ENCODE assay signal across 8 mouse cellular contexts in genomic region chr17:4907841-4908571, GRCm38 (mm10).
DNase-seq lines count a peak whose midpoint lies in the region; ATAC-seq and TF ChIP-seq lines count a peak whose summit lies in the region.

No protein-coding gene starts in this region.

- peak overlapping the region; percentile 88 for H3K9ac ChIP-seq in heart, embryonic 11.5 days (ENCODE audit: low read depth, low read length)
- peak overlapping the region; percentile 71 for H3K9ac ChIP-seq in kidney, embryonic 16.5 days (replicated peaks; ENCODE audit: low read length)
- H3K9ac ChIP-seq in liver, adult 2 months (ENCODE audit: low read depth, low read length), result peak overlapping the region; percentile 98

- H3ac ChIP-seq in myocyte (ENCODE audit: control insufficient read depth, insufficient read length), result peak overlapping the region; percentile 50

- peak overlapping the region; percentile 81 for H3K4me2 ChIP-seq in heart, embryonic 11.5 days
- H3K4me2 ChIP-seq in kidney, embryonic 16.5 days (replicated peaks; ENCODE audit: low read depth, low read length), result peak overlapping the region; percentile 59
- peak overlapping the region; percentile 98 for H3K4me2 ChIP-seq in myocyte (ENCODE audit: low read depth)

- under 1% methylated on average over 69 of the region's 85 CpGs for WGBS in heart, embryonic 11.5 days (ENCODE audit: insufficient replicate concordance)
- WGBS in kidney, embryonic 16.5 days, result under 1% methylated on average over 48 of the region's 85 CpGs
- WGBS in liver, adult 2 months, result under 1% methylated on average over 78 of the region's 85 CpGs

- no peaks in the 10 kb centered on the region for H3K27me3 ChIP-seq in heart, embryonic 11.5 days (ENCODE audit: control insufficient read depth, insufficient read depth, low read length)
- H3K27me3 ChIP-seq in kidney, embryonic 16.5 days (ENCODE audit: insufficient read depth, low read length), result no peaks in the 10 kb centered on the region
- no peaks in the 10 kb centered on the region for H3K27me3 ChIP-seq in liver, adult 2 months (ENCODE audit: control insufficient read depth, insufficient read depth, low read length)
- H3K27me3 ChIP-seq in myocyte (ENCODE audit: control insufficient read depth, insufficient read depth, insufficient read length), result peaks cover 15% of the 10 kb centered on the region
- no peaks in the 10 kb centered on the region for H3K27me3 ChIP-seq in splenic B cell, adult 2 months (ENCODE audit: control insufficient read depth, insufficient read depth, low read length, poor library complexity, severe bottlenecking)

- peak; percentile 90 for ATAC-seq in heart, embryonic 11.5 days (replicated peaks; ENCODE audit: insufficient number of reproducible peaks, low FRiP score, low TSS enrichment)
- peak; percentile 97 for ATAC-seq in kidney, embryonic 16.5 days (ENCODE audit: low FRiP score, low TSS enrichment)

- DNase-seq in A20 (ENCODE audit: low read depth, low spot score), result peak; percentile 81
- peak; percentile 79 for DNase-seq in liver, adult 2 months (ENCODE audit: extremely low read depth, low read depth, low spot score)
- peak; percentile 86 for DNase-seq in splenic B cell, adult 2 months (ENCODE audit: low read depth, low spot score)

- H3K4me1 ChIP-seq in bone marrow macrophage, adult 2 months (ENCODE audit: control insufficient read depth, insufficient read depth, low read length), result 0 out of 2 replicates have a peak, but pooled peaks cover 2% of the 10 kb centered on the region
- no peaks in the 10 kb centered on the region for H3K4me1 ChIP-seq in embryonic fibroblast, embryonic 13.5 days (ENCODE audit: control insufficient read depth, insufficient read depth, low read length)
- no peaks in the 10 kb centered on the region for H3K4me1 ChIP-seq in heart, embryonic 11.5 days (ENCODE audit: control insufficient read depth, insufficient read depth, low read length)
- peaks cover 7% of the 10 kb centered on the region for H3K4me1 ChIP-seq in kidney, embryonic 16.5 days (ENCODE audit: insufficient read depth, low read length)
- H3K4me1 ChIP-seq in liver, adult 2 months (ENCODE audit: control insufficient read depth, insufficient read depth, low read length), result no peaks in the 10 kb centered on the region; the same call in 1 of the 2 replicates

- no peaks in the 10 kb centered on the region for H3K36me3 ChIP-seq in heart, embryonic 11.5 days (ENCODE audit: control insufficient read depth, insufficient read depth, low read length)
- no peaks in the 10 kb centered on the region for H3K36me3 ChIP-seq in kidney, embryonic 16.5 days (ENCODE audit: insufficient read depth, low read length)
- no peaks in the 10 kb centered on the region for H3K36me3 ChIP-seq in liver, adult 2 months (ENCODE audit: control insufficient read depth, insufficient read depth, low read length)
- no peaks in the 10 kb centered on the region for H3K36me3 ChIP-seq in myocyte (ENCODE audit: control insufficient read depth, insufficient read depth)
- H3K36me3 ChIP-seq in splenic B cell, adult 2 months (ENCODE audit: control insufficient read depth, insufficient read depth, low read length, poor library complexity, severe bottlenecking), result no peaks in the 10 kb centered on the region

- peak overlapping the region; percentile 90 for H3K27ac ChIP-seq in bone marrow macrophage, adult 2 months (ENCODE audit: insufficient read depth, low read depth, low read length)
- H3K27ac ChIP-seq in embryonic fibroblast, embryonic 13.5 days (ENCODE audit: insufficient read depth, low read length), result peak overlapping the region; percentile 97
- H3K27ac ChIP-seq in heart, embryonic 11.5 days (ENCODE audit: low read depth, low read length), result peak overlapping the region; percentile 99
- H3K27ac ChIP-seq in kidney, embryonic 16.5 days (ENCODE audit: low read length), result peak overlapping the region; percentile 99
- peak overlapping the region; percentile 90 for H3K27ac ChIP-seq in liver, adult 2 months (replicated peaks; ENCODE audit: insufficient read depth, low read depth, low read length)

- peak overlapping the region; percentile 71 for H3K4me3 ChIP-seq in bone marrow macrophage, adult 2 months (ENCODE audit: insufficient read depth, low read length)
- peak overlapping the region; percentile 58 for H3K4me3 ChIP-seq in embryonic fibroblast, embryonic 13.5 days (ENCODE audit: insufficient read depth, low read length)
- H3K4me3 ChIP-seq in heart, embryonic 11.5 days (ENCODE audit: low read depth, low read length), result peak overlapping the region; percentile 59
- H3K4me3 ChIP-seq in kidney, embryonic 16.5 days (ENCODE audit: low read length), result peak overlapping the region; percentile 68
- peak overlapping the region; percentile 72 for H3K4me3 ChIP-seq in liver, adult 2 months (ENCODE audit: insufficient read depth, low read depth, low read length)
- peak overlapping the region; percentile 45 for H3K4me3 ChIP-seq in myocyte

- H3K9me3 ChIP-seq in heart, embryonic 11.5 days (replicated peaks; ENCODE audit: control insufficient read depth, low read length), result no peaks in the 10 kb centered on the region
- H3K9me3 ChIP-seq in kidney, embryonic 16.5 days (ENCODE audit: low read length), result no peaks in the 10 kb centered on the region

- no peak for TF ChIP-seq CTCF in bone marrow macrophage, adult 2 months (IDR thresholded peaks at IDR 0.05; ENCODE audit: low read depth, low read length)
- TF ChIP-seq CTCF in embryonic fibroblast, embryonic 13.5 days (IDR thresholded peaks at IDR 0.05; ENCODE audit: borderline replicate concordance, insufficient read depth, low read length), result no peak
- TF ChIP-seq CTCF in liver, adult 2 months (IDR thresholded peaks at IDR 0.05; ENCODE audit: low read depth, low read length), result no peak

- no peak for TF ChIP-seq POLR2A in bone marrow macrophage, adult 2 months (IDR thresholded peaks at IDR 0.05; ENCODE audit: borderline replicate concordance, low read depth, low read length)
- TF ChIP-seq POLR2A in embryonic fibroblast, embryonic 13.5 days (IDR thresholded peaks at IDR 0.05; ENCODE audit: low read depth, low read length), result peak; percentile 64
- TF ChIP-seq POLR2A in liver, adult 2 months (IDR thresholded peaks at IDR 0.05; ENCODE audit: extremely low read depth, insufficient read depth, low read length), result peak; percentile 34; the same call in 1 of the 2 replicates
- peak; percentile 81 for TF ChIP-seq POLR2A in myocyte (IDR thresholded peaks at IDR 0.05; ENCODE audit: insufficient read length, low read depth)

- no peaks in the 10 kb centered on the region for H3K79me2 ChIP-seq in liver, adult 2 months (ENCODE audit: control insufficient read depth, insufficient read depth, low read length)
- H3K79me2 ChIP-seq in myocyte (ENCODE audit: control insufficient read depth, insufficient read depth), result no peaks in the 10 kb centered on the region

TF ChIP-seq in myocyte, 11 proteins besides CTCF, POLR2A, EP300 and RAD21:
- TF ChIP-seq CEBPB (IDR thresholded peaks at IDR 0.05; ENCODE audit: insufficient read depth, poor library complexity, severe bottlenecking), result no peak
- no peak for TF ChIP-seq USF1 (IDR thresholded peaks at IDR 0.05; ENCODE audit: low read depth)
- no peak for TF ChIP-seq TCF3 (IDR thresholded peaks at IDR 0.05; ENCODE audit: insufficient read length, low read depth)
- peak in 1 of 3 experiments; percentile 18 for TF ChIP-seq MYOG (IDR thresholded peaks at IDR 0.05; ENCODE audit: control insufficient read depth in 1 of 3, insufficient read depth in 1 of 3, insufficient read length in 2 of 3, low read depth in 2 of 3)
- TF ChIP-seq TCF12 (IDR thresholded peaks at IDR 0.05; ENCODE audit: insufficient read depth, poor library complexity, severe bottlenecking), result no peak
- peak; percentile 74 for TF ChIP-seq POLR2AphosphoS2 (IDR thresholded peaks at IDR 0.05; ENCODE audit: insufficient read length, low read depth)
- no peak for TF ChIP-seq REST (IDR thresholded peaks at IDR 0.05; ENCODE audit: insufficient read depth, insufficient read length)
- no peak for TF ChIP-seq MYOD1 (IDR thresholded peaks at IDR 0.05; ENCODE audit: control insufficient read depth in 1 of 3, insufficient read length in 2 of 3, low read depth in 2 of 3)
- TF ChIP-seq MAX (IDR thresholded peaks at IDR 0.05; ENCODE audit: low read depth), result no peak
- no peak for TF ChIP-seq E2F4 (IDR thresholded peaks at IDR 0.05; ENCODE audit: insufficient read depth)
- TF ChIP-seq SRF (IDR thresholded peaks at IDR 0.05; ENCODE audit: control insufficient read depth, insufficient read length, low read depth), result peak; percentile 5
TF ChIP-seq in myocyte: peak in this region for 3.

Comparison
In these comparisons a context has a peak if more than half of its experiments do, and no peak if none do; other contexts are left out.
1. Peak in every context shown above with its lines: DNase-seq, ATAC-seq, H3K4me3 ChIP-seq and H3K27ac ChIP-seq.